Mouse (Mus musculus) heart, embryonic 11.5 days (tissue): ENCODE data around the gene Rbm20. TPM values are rescaled to one million over a fixed set of nuclear protein-coding genes. Genes with fewer than 3 reads are reported as not detected.

Experiments
- ATAC-seq: fragments of 200-750 bp; cut with Nextera tagmentation; replicated peaks from 2 replicates; pipeline ENCODE4 v1.8.0; 2017; ENCODE audit warnings: moderate library complexity; ENCODE audit not compliant: insufficient number of reproducible peaks, low FRiP score, low TSS enrichment
- H3K27ac ChIP-seq: fragments of 300-500 bp; sonication (generic); 2 replicates; pipeline ENCODE4 v1.5.1; 2014; ENCODE audit warnings: mild to moderate bottlenecking, low read depth, low read length
- H3K27me3 ChIP-seq: fragments of 300-500 bp; sonication (generic); 2 replicates; pipeline ENCODE4 v1.6.1; 2014; ENCODE audit warnings: mild to moderate bottlenecking, low read length, mixed read lengths; ENCODE audit not compliant: control insufficient read depth, insufficient read depth
- H3K36me3 ChIP-seq: fragments of 300-500 bp; sonication (generic); 2 replicates; pipeline ENCODE4 v1.6.1; 2014; ENCODE audit warnings: mild to moderate bottlenecking, low read length, moderate library complexity, mixed read lengths; ENCODE audit not compliant: control insufficient read depth, insufficient read depth
- H3K4me1 ChIP-seq: fragments of 300-500 bp; sonication (generic); 2 replicates; pipeline ENCODE4 v1.6.1; 2014; ENCODE audit warnings: low read length; ENCODE audit not compliant: control insufficient read depth, insufficient read depth
- H3K4me2 ChIP-seq: fragments of 300-500 bp; sonication (generic); 2 replicates; pipeline ENCODE4 v1.6.1; 2014; ENCODE audit warnings: mild to moderate bottlenecking, moderate library complexity
- H3K4me3 ChIP-seq: fragments of 300-500 bp; sonication (generic); 2 replicates; pipeline ENCODE4 v1.5.1; 2014; ENCODE audit warnings: low read depth, low read length
- H3K9ac ChIP-seq: fragments of 300-500 bp; sonication (generic); 2 replicates; pipeline ENCODE4 v1.6.1; 2014; ENCODE audit warnings: mild to moderate bottlenecking, low read depth, low read length, moderate library complexity
- H3K9me3 ChIP-seq: fragments of 300-500 bp; sonication (generic); replicated peaks from 2 replicates; pipeline ENCODE4 v1.6.1; 2016; ENCODE audit warnings: low read length; ENCODE audit not compliant: control insufficient read depth
- WGBS: fragments of 180-500 bp; shearing (Covaris S2); extraction: QIAGEN DNeasy Blood & Tissue Kit; methylation state at CpG from one replicate; pipeline ENCODE4 v1.1.7; 2014; ENCODE audit not compliant: insufficient replicate concordance; 5-methylcytosine and 5-hydroxymethylcytosine counted together
- polyA plus RNA-seq: library from polyadenylated mRNA; unstranded; fragments of >200 nt; fragmentation: Nextera tagmentation; extraction: Ambion mirVana; gene quantifications from 2 replicates; pipeline ENCODE4 v1.2.1, GENCODE M21; 2014

Gene Rbm20
- polyA plus RNA-seq, 1 experiment from 2014 or later = 25.0 TPM

- H3K9ac ChIP-seq = no peak overlapping the region; the same call in 1 of the 2 replicates
- H3K27me3 ChIP-seq = no peaks in the 10 kb centered on the region
- H3K9me3 ChIP-seq = no peaks in the 10 kb centered on the region
- H3K4me2 ChIP-seq = no peak overlapping the region
- WGBS = 31% methylated on average over 6 of the region's 6 CpGs
- H3K4me3 ChIP-seq = no peak overlapping the region
- peaks cover 45% of the 10 kb centered on the region for H3K4me1 ChIP-seq
- no peak overlapping the region for H3K27ac ChIP-seq
- ATAC-seq = no peak
- H3K36me3 ChIP-seq = peaks cover 4% of the 10 kb centered on the region; the same call in 1 of the 2 replicates
These were observed 142.2 kb downstream of the Rbm20 start for GRCm38 (mm10) chr19:53819299-53819698.

GRCm38 (mm10) chr19:53821241-53822120, 144.4 kb downstream of the Rbm20 start:
- no peak overlapping the region for H3K4me2 ChIP-seq

GRCm38 (mm10) chr19:53823847-53824246, 146.7 kb downstream of the Rbm20 start:
- Histone ChIP-seq H3K36me3 (no peaks in the 10 kb centered on the region), H3K4me2 (no peak overlapping the region), H3K9ac (peak overlapping the region; percentile 11; the same call in 1 of the 2 replicates), H3K9me3 (no peaks in the 10 kb centered on the region), H3K27ac (peak overlapping the region; percentile 84), H3K27me3 (no peaks in the 10 kb centered on the region), H3K4me3 (no peak overlapping the region), H3K4me1 (peaks cover 35% of the 10 kb centered on the region)
- WGBS = 17% methylated on average over 6 of the region's 6 CpGs
- ATAC-seq = peak; percentile 32; the same call in 1 of the 2 replicates

More at GRCm38 (mm10) chr19:53821241-53822120, 144.4 kb downstream of the Rbm20 start:
- H3K27ac ChIP-seq = peak overlapping the region; percentile 52; the same call in 1 of the 2 replicates
- H3K4me1 ChIP-seq = peaks cover 38% of the 10 kb centered on the region
- no peaks in the 10 kb centered on the region for H3K9me3 ChIP-seq
- WGBS = 59% methylated on average over 13 of the region's 13 CpGs
- H3K27me3 ChIP-seq = no peaks in the 10 kb centered on the region
- H3K36me3 ChIP-seq = peaks cover 4% of the 10 kb centered on the region; the same call in 1 of the 2 replicates
- H3K9ac ChIP-seq = 0 out of 2 replicates have a peak overlapping the region, but pooled peaks have one; percentile 6
- ATAC-seq = no peak
- H3K4me3 ChIP-seq = no peak overlapping the region

GRCm38 (mm10) chr19:53824872-53825680, 148.0 kb downstream of the Rbm20 start:
- no peak overlapping the region for H3K9ac ChIP-seq
- WGBS = 58% methylated on average over 21 of the region's 21 CpGs
- H3K4me2 ChIP-seq = peak overlapping the region; percentile 41
- no peaks in the 10 kb centered on the region for H3K27me3 ChIP-seq
- ATAC-seq = peak; percentile 52; the same call in 1 of the 2 replicates
- H3K36me3 ChIP-seq = no peaks in the 10 kb centered on the region
- peak overlapping the region; percentile 13; the same call in 1 of the 2 replicates for H3K27ac ChIP-seq
- H3K9me3 ChIP-seq = no peaks in the 10 kb centered on the region
- peaks cover 35% of the 10 kb centered on the region for H3K4me1 ChIP-seq
- peak overlapping the region; percentile 31 for H3K4me3 ChIP-seq

GRCm38 (mm10) chr19:53829990-53830389, 152.9 kb downstream of the Rbm20 start:
- Histone ChIP-seq H3K9ac (no peak overlapping the region), H3K4me2 (peak overlapping the region; percentile 38), H3K27ac (peak overlapping the region; percentile 82), H3K27me3 (no peaks in the 10 kb centered on the region), H3K9me3 (no peaks in the 10 kb centered on the region), H3K36me3 (no peaks in the 10 kb centered on the region), H3K4me3 (no peak overlapping the region), H3K4me1 (peaks cover 25% of the 10 kb centered on the region)
- ATAC-seq = no peak
- 40% methylated on average over 6 of the region's 6 CpGs for WGBS

GRCm38 (mm10) chr19:53830407-53831163, 153.5 kb downstream of the Rbm20 start:
- peak; percentile 86 for ATAC-seq
- 12% methylated on average over 8 of the region's 8 CpGs for WGBS
- peak overlapping the region; percentile 82 for H3K27ac ChIP-seq
- no peaks in the 10 kb centered on the region for H3K27me3 ChIP-seq
- H3K36me3 ChIP-seq = no peaks in the 10 kb centered on the region
- no peaks in the 10 kb centered on the region for H3K9me3 ChIP-seq
- H3K4me2 ChIP-seq = peak overlapping the region; percentile 38
- peaks cover 25% of the 10 kb centered on the region for H3K4me1 ChIP-seq
- no peak overlapping the region for H3K4me3 ChIP-seq
- H3K9ac ChIP-seq = peak overlapping the region; percentile 2

GRCm38 (mm10) chr19:53831164-53831448, 154.0 kb downstream of the Rbm20 start:
- Histone ChIP-seq H3K36me3 (no peaks in the 10 kb centered on the region), H3K27me3 (no peaks in the 10 kb centered on the region), H3K4me3 (no peak overlapping the region), H3K9ac (no peak overlapping the region; the same call in 1 of the 2 replicates), H3K9me3 (no peaks in the 10 kb centered on the region), H3K4me1 (peaks cover 25% of the 10 kb centered on the region), H3K27ac (peak overlapping the region; percentile 82), H3K4me2 (peak overlapping the region; percentile 38)
- 27% methylated on average over 3 of the region's 3 CpGs for WGBS
- ATAC-seq = no peak

- no peak for ATAC-seq
- H3K4me2 ChIP-seq = no peak overlapping the region
- H3K36me3 ChIP-seq = no peaks in the 10 kb centered on the region
- no peaks in the 10 kb centered on the region for H3K9me3 ChIP-seq
- WGBS = 41% methylated on average over 7 of the region's 7 CpGs
- peaks cover 25% of the 10 kb centered on the region for H3K4me1 ChIP-seq
- H3K9ac ChIP-seq = no peak overlapping the region
- no peaks in the 10 kb centered on the region for H3K27me3 ChIP-seq
- H3K4me3 ChIP-seq = no peak overlapping the region
- no peak overlapping the region for H3K27ac ChIP-seq
These were observed 155.4 kb downstream of the Rbm20 start for GRCm38 (mm10) chr19:53832512-53832911.
